Mouse (Mus musculus): ENCODE results near the gene Trim44. TPM values are rescaled to one million over a fixed set of nuclear protein-coding genes. Genes with fewer than 3 reads are reported as not detected.

The Trim44 gene
- 132 TPM for polyA plus RNA-seq (2015; fragmentation: Illumina TruSeq; extraction: RNeasy Lipid Tissue Mini Kit (QIAGEN cat#74804); ENCODE audit: low read depth, low replicate concordance)

DNA sequence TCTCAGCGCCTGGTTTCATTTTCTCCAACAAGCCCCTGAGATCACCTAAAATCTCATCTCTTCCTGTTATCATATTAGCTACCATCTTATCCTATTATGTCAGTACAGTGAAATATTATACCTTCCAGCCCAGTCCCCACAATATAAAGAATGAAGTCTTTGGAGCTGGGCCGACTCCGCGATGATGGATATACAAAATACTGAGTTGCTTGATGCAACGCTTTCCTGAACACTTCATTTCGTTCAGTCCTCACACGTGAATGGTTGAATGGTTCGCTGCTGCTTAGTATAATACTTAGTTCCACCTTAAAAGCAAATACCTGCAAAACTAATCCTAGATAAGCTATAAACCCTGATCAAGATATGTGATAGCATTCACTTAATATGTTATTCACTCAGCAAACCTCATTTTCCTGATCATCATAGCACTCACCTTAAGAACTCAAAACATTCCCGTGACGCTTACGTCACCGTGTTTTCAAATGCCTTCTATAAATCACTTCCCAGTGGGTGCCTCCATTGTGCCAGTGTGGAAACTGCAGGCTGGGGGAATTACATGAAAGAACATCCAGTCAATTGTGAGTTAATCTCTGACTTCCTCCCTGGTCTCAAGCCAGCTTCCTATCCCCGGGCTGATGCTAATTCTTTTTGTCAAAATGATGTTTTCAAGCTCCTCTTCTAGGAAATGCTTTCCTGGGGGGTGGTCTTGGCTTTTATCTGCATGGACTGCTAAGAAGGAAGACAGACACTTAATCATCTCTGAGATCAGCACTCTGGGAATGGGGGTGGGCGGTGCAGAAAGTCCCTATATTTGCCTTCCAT lies at the start of gene Trim44:
Gene Trim44 (minus strand): TSS at position 466 of the 822 bp plus-strand sequence.

DNA sequence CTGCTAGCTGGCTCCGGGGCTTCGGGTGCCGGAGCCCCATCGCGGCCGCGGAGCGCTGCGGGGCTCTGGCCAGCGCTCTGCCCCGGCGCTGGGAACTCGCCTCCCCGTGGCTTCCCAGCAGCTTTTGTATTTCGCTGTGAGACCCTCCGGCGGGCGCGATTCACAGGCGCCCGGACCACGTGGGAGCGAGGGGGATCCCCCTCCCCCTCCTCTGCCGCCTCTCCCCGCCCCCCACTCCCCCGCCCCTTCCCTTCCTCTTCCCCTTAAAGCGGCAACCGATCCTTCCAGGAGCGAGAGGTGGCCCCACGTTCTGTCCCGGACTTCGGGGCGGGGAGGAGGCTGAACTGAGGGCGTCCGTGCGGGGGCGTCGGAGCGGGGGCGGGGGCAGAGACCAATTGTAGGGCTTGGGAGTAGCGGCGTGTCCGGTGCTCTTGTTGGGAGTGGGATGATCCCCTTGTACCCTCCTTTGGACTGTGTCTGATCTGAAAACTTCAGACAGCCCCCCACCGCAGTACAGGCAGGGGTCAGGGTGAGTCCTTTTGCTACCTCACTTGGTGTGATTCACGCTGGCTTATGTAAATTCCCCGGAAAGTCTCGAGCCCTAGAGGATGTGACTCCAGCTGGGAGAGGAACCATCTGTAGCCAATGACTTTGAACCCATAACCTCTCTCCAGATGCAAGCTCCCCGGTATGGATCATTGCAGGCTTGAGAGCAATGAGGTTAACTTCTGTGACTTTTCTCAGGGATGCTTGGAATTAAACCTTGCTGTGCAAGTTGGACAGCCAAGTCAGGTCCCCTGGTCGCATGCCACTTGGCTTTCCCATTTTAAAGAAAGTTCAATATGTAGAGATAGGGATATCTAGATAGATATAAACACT lies 44.3 kb upstream of the Trim44 start, which contains the start of gene Fjx1:
Gene Fjx1 (minus strand): TSS at position 829 of the 879 bp plus-strand sequence.

Other genes with a start within 250 kb of the Trim44 start
- gene Ldlrad3, start 221.4 kb downstream of the Trim44 start, polyA plus RNA-seq (2015; fragmentation: Illumina TruSeq; extraction: RNeasy Lipid Tissue Mini Kit (QIAGEN cat#74804); ENCODE audit: low read depth, low replicate concordance): 9.0 TPM
- gene Fjx1, start 44.7 kb upstream of the Trim44 start, polyA plus RNA-seq (2015; fragmentation: Illumina TruSeq; extraction: RNeasy Lipid Tissue Mini Kit (QIAGEN cat#74804); ENCODE audit: low read depth, low replicate concordance): 31.4 TPM
- 30.7 TPM for gene Pamr1, start 142.2 kb upstream of the Trim44 start, polyA plus RNA-seq (2015; fragmentation: Illumina TruSeq; extraction: RNeasy Lipid Tissue Mini Kit (QIAGEN cat#74804); ENCODE audit: low read depth, low replicate concordance)

All from brain, adult 10 weeks (tissue).